Mouse (Mus musculus): ENCODE results near the gene Gstm3.

DNA sequence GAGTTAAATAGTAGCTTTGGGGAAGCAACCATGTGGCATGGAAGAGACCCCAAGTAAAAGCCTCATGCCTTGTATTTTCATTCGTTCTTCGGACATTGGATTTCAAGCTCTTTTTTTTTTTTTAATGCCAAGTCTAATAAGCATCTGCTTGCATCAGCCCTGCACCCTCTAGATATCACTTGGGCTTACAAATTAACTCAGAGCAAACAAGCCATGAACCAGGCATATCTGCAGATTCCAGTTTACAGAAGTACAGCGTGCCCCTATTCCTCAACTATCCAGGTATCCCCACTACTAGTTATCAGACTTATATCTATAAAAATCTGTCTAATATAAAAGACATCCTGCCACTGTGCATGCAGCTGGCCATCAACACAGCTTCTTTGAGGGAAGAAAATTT is 3.0 kb upstream of the Gstm3 start:
- no peak for TF ChIP-seq ZKSCAN1 (IDR thresholded peaks at IDR 0.05; ENCODE audit: low read depth, low read length)
- no peak for TF ChIP-seq MXI1 (IDR thresholded peaks at IDR 0.05; ENCODE audit: low read depth, low read length)
- TF ChIP-seq CTCF (IDR thresholded peaks at IDR 0.05 in 2 of 3, conservative IDR thresholded peaks at IDR 0.05 in 1 of 3; ENCODE audit: control insufficient read depth in 1 of 3, insufficient read depth in 1 of 3, low read depth in 2 of 3, low read length in 3 of 3, poor library complexity in 1 of 3, severe bottlenecking in 1 of 3): no peak
- no peak for TF ChIP-seq POLR2A (IDR thresholded peaks at IDR 0.05; ENCODE audit: control insufficient read depth in 1 of 2, insufficient read depth in 1 of 2, low read depth in 1 of 2, low read length in 2 of 2, poor library complexity in 1 of 2)
- TF ChIP-seq JUND (IDR thresholded peaks at IDR 0.05; ENCODE audit: low read depth, low read length): no peak
- TF ChIP-seq TAL1 (IDR thresholded peaks at IDR 0.05; ENCODE audit: low read length): no peak
- no peak for TF ChIP-seq CHD2 (IDR thresholded peaks at IDR 0.05; ENCODE audit: low read length)
- TF ChIP-seq RCOR1 (IDR thresholded peaks at IDR 0.05; ENCODE audit: low read depth, low read length): no peak
